Mouse (Mus musculus): ENCODE data around the gene Celf1. TPM values are rescaled to one million over a fixed set of nuclear protein-coding genes. Genes with fewer than 3 reads are reported as not detected.
"Not testable (repeated sequence)": the region's sequence is repeated elsewhere in the genome, so short reads cannot be mapped to it uniquely, and the experiment has no call there.

The Celf1 gene
- polyA plus RNA-seq, 1 experiment from 2014 or later, result 68.0 TPM

DNA sequence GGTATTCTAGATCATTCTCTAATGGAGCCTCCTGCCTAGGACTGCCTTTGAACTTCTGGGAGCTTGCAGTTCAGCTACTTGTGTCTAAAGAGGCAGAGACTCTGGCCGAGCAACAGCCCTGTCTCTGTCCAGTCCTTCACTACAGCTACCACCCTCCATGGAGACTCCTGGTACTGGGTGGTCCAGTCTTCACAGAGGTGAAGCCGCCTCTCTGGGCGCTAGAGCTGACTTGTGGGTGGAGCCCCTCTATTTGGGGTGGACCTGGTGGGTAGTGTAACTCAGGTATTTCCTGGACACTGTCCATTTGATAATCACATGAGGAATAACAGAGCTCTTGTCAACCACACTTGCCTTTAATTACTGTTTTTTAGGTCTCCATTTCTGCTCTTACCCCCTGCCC lies 79.7 kb downstream of the Celf1 start:
- Histone ChIP-seq H3K27ac (ENCODE audit: low read depth) (no peak overlapping the region), H3K4me3 (ENCODE audit: low read depth, low read length) (no peak overlapping the region), H3K36me3 (ENCODE audit: insufficient read depth) (peaks cover 25% of the 10 kb centered on the region), H3K4me2 (no peak overlapping the region), H3K27me3 (ENCODE audit: insufficient read depth, low read length) (no peaks in the 10 kb centered on the region), H3K9me3 (ENCODE audit: low read depth, low read length) (no peaks in the 10 kb centered on the region), H3K9ac (no peak overlapping the region), H3K4me1 (ENCODE audit: insufficient read depth) (no peaks in the 10 kb centered on the region)
- DNase-seq (no peak), ATAC-seq (ENCODE audit: insufficient read depth) (no peak)
- TF ChIP-seq CTCF (IDR thresholded peaks at IDR 0.05; ENCODE audit: low read depth), result no peak
- 91% methylated on average over 3 of the region's 3 CpGs for WGBS

DNA sequence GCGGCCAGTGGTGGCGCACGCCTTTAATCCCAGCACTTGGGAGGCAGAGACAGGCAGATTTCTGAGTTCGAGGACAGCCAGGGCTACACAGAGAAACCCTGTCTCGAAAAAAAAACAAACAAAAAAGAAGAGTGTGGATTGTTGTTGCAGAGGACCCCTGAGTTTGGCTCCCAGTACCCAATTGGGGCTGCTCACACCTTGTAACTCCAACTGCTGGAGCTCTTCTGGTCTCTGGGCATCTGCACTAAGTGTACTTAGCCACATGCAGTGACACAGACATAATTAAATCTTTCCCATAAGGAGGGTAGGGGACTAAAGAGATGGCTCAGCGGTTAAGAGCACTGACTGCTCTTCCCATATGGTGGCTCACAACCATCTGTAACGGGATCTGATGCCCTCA lies 82.1 kb downstream of the Celf1 start:
- H3K27ac ChIP-seq (ENCODE audit: low read depth); H3K4me1 ChIP-seq (ENCODE audit: insufficient read depth); H3K27me3 ChIP-seq (ENCODE audit: insufficient read depth, low read length); H3K4me2 ChIP-seq; H3K9me3 ChIP-seq (ENCODE audit: low read depth, low read length); H3K9ac ChIP-seq; H3K4me3 ChIP-seq (ENCODE audit: low read depth, low read length); H3K36me3 ChIP-seq (ENCODE audit: insufficient read depth); DNase-seq: not testable (repeated sequence)
- ATAC-seq (ENCODE audit: insufficient read depth), result 0 out of 2 replicates have a peak, but pooled peaks have one; percentile 8
- WGBS, result 93% methylated on average over 7 of the region's 7 CpGs

DNA sequence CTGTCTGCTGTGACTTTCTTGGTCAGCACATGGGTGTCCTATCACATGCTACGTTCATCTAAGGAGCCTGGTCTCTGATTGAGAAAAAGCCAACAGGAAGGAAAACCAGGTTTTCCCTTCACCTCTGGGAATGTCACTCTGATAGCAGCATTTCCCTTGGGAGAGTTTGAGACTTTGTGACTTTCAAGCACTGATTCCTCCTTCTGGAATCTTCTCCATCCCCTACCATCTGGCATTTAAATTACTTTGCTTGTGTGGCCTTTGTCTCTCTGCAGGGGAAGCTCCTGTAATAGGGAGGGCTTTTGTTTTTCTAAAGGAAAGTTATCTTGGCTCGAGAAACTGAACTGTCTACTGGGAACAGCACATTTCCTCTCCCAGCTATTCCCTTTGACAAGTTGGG lies 82.9 kb downstream of the Celf1 start:
- H3K4me2 ChIP-seq, result no peak overlapping the region
- TF ChIP-seq CTCF (IDR thresholded peaks at IDR 0.05; ENCODE audit: low read depth), result no peak
- H3K4me1 ChIP-seq (ENCODE audit: insufficient read depth), result no peaks in the 10 kb centered on the region
- WGBS, result 69% methylated on average over 2 of the region's 2 CpGs
- H3K4me3 ChIP-seq (ENCODE audit: low read depth, low read length), result no peak overlapping the region
- no peak for ATAC-seq (ENCODE audit: insufficient read depth)
- H3K27ac ChIP-seq (ENCODE audit: low read depth), result no peak overlapping the region
- DNase-seq, result no peak
- no peaks in the 10 kb centered on the region for H3K27me3 ChIP-seq (ENCODE audit: insufficient read depth, low read length)
- no peaks in the 10 kb centered on the region for H3K9me3 ChIP-seq (ENCODE audit: low read depth, low read length)
- peaks cover 9% of the 10 kb centered on the region for H3K36me3 ChIP-seq (ENCODE audit: insufficient read depth)
- no peak overlapping the region for H3K9ac ChIP-seq

DNA sequence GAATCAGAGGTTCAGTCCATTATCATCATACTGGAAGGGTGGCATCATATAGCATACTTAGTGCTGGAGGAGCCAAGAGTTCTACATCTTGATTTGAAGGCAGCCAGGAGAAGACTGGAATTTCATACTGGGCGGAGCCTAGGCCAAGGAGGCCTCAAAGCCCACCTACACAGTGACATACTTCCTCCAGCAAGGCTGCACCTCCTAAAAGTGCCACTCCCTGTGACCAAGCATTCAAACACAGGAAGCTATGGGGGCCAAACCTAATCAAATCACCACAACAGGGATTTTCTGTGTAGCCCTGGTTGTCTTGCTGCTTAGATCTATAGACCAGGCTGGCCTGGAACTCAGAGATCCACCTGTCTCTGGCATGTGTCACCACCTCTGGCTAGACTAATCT lies 83.8 kb downstream of the Celf1 start:
- ATAC-seq (ENCODE audit: insufficient read depth) (no peak), DNase-seq (no peak)
- Histone ChIP-seq H3K4me3 (ENCODE audit: low read depth, low read length) (no peak overlapping the region), H3K9ac (no peak overlapping the region), H3K27ac (ENCODE audit: low read depth) (no peak overlapping the region), H3K4me2 (no peak overlapping the region), H3K9me3 (ENCODE audit: low read depth, low read length) (no peaks in the 10 kb centered on the region), H3K4me1 (ENCODE audit: insufficient read depth) (no peaks in the 10 kb centered on the region), H3K36me3 (ENCODE audit: insufficient read depth) (peaks cover 9% of the 10 kb centered on the region), H3K27me3 (ENCODE audit: insufficient read depth, low read length) (no peaks in the 10 kb centered on the region)
- TF ChIP-seq CTCF (IDR thresholded peaks at IDR 0.05; ENCODE audit: low read depth), result no peak
- WGBS, result 97% methylated on average over 1 of the region's 1 CpGs

DNA sequence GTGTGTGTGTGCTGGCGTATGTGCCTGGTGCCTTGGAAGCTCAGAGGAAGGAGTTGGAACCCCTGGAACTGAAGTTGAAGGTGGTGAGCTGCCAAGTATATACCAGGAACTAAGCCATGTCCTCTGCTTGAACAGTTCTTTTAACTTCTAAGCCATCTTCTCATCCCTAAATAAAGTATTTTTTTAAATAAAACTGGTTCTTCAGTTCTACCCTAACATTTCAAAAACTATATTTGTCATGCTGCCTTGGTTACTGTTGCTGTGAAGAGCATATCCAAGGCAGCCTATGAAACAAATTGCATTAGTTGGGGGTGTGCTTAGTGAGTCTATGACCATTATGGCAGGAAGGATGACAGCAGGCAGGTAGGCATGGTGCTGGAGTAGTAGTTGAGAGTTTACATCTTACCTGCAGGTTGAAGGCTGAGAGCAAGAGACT lies 84.9 kb downstream of the Celf1 start:
- H3K27ac ChIP-seq (ENCODE audit: low read depth), result no peak overlapping the region
- H3K4me1 ChIP-seq (ENCODE audit: insufficient read depth), result no peaks in the 10 kb centered on the region
- H3K4me3 ChIP-seq (ENCODE audit: low read depth, low read length), result no peak overlapping the region
- DNase-seq (no peak), ATAC-seq (ENCODE audit: insufficient read depth) (no peak)
- TF ChIP-seq CTCF (IDR thresholded peaks at IDR 0.05; ENCODE audit: low read depth), result no peak
- 93% methylated on average over 1 of the region's 1 CpGs for WGBS
- H3K9ac ChIP-seq, result no peak overlapping the region
- H3K4me2 ChIP-seq, result no peak overlapping the region
- no peaks in the 10 kb centered on the region for H3K9me3 ChIP-seq (ENCODE audit: low read depth, low read length)
- H3K27me3 ChIP-seq (ENCODE audit: insufficient read depth, low read length), result no peaks in the 10 kb centered on the region
- peaks cover 2% of the 10 kb centered on the region; the same call in 1 of the 2 replicates for H3K36me3 ChIP-seq (ENCODE audit: insufficient read depth)

DNA sequence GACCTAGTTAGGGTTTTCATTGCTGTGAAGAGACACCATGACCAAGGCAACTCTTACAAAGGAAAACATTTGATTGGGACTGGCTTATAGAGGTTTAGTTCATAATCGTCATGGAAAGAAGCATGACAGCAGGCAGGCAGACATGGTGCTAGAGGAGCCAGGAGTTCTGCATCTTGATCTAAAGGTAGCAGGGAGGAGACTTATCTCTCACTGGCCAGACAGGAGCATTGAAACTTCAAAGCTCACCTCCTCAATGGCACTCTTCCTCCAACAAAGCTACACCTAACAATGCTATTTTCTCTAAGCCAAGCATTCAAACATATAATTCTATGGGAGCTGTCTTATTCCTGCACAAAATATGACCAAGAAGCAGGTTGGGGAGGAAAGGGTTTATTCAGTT lies 86.3 kb downstream of the Celf1 start:
- no peak overlapping the region for H3K27ac ChIP-seq (ENCODE audit: low read depth)
- no peak overlapping the region for H3K9ac ChIP-seq
- H3K4me3 ChIP-seq (ENCODE audit: low read depth, low read length), result no peak overlapping the region
- DNase-seq (no peak), ATAC-seq (ENCODE audit: insufficient read depth) (no peak)
- no peaks in the 10 kb centered on the region for H3K9me3 ChIP-seq (ENCODE audit: low read depth, low read length)
- no peaks in the 10 kb centered on the region for H3K27me3 ChIP-seq (ENCODE audit: insufficient read depth, low read length)
- H3K36me3 ChIP-seq (ENCODE audit: insufficient read depth), result no peaks in the 10 kb centered on the region
- no peak for TF ChIP-seq CTCF (IDR thresholded peaks at IDR 0.05; ENCODE audit: low read depth)
- WGBS, result 88% methylated on average over 1 of the region's 1 CpGs
- H3K4me1 ChIP-seq (ENCODE audit: insufficient read depth), result no peaks in the 10 kb centered on the region
- 0 out of 2 replicates have a peak overlapping the region, but pooled peaks have one; percentile 8 for H3K4me2 ChIP-seq

DNA sequence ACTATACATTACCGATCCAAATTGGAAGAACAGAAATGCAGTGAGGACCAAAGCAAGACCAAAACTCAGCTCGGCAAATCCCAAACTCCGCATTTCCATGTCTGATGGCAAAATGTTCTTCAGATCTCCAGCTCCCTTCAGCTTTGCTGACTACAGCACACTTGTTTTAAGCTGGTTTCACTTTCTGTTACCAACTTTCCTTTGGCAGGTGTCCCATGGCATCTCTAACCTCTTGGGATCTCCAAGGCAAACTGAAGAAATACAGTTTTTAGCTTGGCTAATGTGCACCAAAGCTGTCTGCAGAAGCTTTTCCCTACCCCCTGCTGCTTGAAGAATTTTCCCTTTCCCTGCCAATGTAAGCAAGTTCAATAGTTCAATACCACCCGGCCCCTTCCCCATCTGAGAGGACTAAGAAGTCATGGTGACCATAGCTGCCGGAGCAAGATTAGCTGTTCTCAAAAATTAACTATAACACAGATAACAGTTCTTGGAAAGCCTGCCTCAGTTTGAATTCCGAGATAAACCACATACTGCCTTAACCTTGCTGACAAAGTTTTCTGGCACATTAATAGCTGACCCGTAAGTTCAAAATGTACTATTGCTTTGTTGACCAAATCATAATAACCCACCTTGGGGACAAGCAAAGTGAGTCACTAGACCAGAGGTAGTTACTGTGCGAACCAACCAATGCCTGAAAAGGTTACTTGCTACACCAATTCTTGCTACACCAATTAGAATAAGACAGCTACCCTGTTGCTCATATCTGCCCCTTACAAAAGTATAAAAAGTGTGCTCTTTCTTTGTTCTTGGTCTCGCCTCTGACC lies 87.4 kb downstream of the Celf1 start:
- Histone ChIP-seq H3K27me3 (ENCODE audit: insufficient read depth, low read length) (no peaks in the 10 kb centered on the region), H3K9ac (no peak overlapping the region), H3K4me3 (ENCODE audit: low read depth, low read length) (no peak overlapping the region; the same call in 1 of the 2 replicates), H3K4me2 (no peak overlapping the region), H3K9me3 (ENCODE audit: low read depth, low read length) (no peaks in the 10 kb centered on the region), H3K4me1 (ENCODE audit: insufficient read depth) (no peaks in the 10 kb centered on the region), H3K36me3 (ENCODE audit: insufficient read depth) (no peaks in the 10 kb centered on the region), H3K27ac (ENCODE audit: low read depth) (no peak overlapping the region)
- ATAC-seq (ENCODE audit: insufficient read depth) (no peak), DNase-seq (no peak)
- WGBS, result 81% methylated on average over 9 of the region's 9 CpGs
- TF ChIP-seq CTCF (IDR thresholded peaks at IDR 0.05; ENCODE audit: low read depth), result no peak

Measured in lung, embryonic 14.5 days (tissue).